Mouse (Mus musculus) heart, postnatal 0 days (tissue): ENCODE data around the gene Rora.

Experiments
- CTCF ChIP-seq: IDR thresholded peaks from 2 replicates; pipeline ENCODE4 v1.5.1; 2016; ENCODE audit warnings: antibody characterized with exemption, control low read depth, low read depth
- EP300 ChIP-seq: IDR thresholded peaks from 2 replicates; pipeline ENCODE4 v1.6.1; 2016; ENCODE audit warnings: antibody characterized with exemption, low read depth

DNA sequence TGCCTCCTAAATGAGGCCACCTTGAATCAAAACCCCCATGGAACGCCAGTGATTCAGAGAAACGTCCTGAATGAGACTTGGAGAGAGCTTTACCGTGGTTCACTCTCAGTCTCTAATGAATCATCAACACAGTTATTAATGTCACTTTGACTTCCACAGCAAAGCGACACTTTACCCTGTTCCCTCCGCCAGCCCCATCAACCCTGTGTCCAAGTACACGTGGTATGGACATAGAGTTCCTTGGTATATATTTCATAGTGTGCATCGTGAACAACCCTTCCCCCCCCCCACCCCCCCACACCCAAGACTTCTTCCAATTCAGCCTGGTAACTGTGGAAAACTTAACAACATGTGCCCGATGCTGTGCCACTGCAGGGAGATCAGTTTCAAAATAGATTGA, 397.3 kb downstream of the Rora start:
- TF ChIP-seq CTCF (no peak), EP300 (no peak)
